Mouse (Mus musculus) cortical plate, adult 2 months (tissue): ENCODE measurements around the gene Kank2.

Experiments used
- CTCF ChIP-seq: fragments of 200-500 bp; IDR thresholded peaks from 2 replicates; pipeline ENCODE4 v1.5.1; 2011; ENCODE audit warnings: mild to moderate bottlenecking, control low read depth, low read length; ENCODE audit not compliant: insufficient read depth; ENCODE audit errors: extremely low read depth
- POLR2A ChIP-seq: fragments of 200-500 bp; IDR thresholded peaks from 2 replicates; pipeline ENCODE4 v1.6.1; 2011; ENCODE audit warnings: mild to moderate bottlenecking, low read length, control low read depth; ENCODE audit not compliant: insufficient read depth; ENCODE audit errors: extremely low read depth

DNA sequence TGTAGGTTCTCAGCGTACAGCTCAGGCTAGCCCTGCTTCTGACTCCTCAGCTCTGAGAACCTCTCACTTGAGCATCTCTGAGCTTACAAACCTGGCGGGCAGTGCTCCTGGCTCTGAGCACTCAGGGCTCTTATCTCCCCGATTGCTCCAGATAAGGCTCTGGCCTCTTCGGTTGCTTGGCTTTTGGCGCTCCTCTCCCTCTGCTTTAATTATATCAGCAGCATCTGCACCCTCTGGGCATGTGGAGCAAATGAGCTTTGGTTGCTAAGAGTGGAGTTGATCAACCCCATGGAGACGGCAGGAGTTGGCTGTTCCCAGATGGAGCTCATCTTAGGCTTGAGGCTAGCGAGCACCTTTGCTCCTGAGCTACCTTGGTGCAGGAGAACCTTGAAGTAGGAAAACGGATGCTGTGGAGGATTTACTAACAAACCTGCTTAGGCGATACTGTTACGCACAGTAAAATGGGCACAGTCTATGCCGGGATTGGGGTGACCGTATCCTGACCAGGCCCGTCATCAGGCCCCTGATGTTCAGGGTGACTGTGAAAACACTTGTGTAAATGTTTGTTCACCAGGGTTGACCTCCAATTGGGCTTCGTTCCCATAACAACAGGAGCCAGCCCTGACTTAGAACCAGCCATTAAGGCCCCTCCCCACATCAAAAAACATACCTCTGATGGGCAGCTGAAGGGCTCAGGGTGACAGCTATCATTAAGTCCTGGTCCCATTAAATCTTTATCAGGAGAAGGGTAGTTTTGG, 72.1 kb downstream of the Kank2 start:
- no peak for TF ChIP-seq CTCF
- TF ChIP-seq POLR2A, result no peak
